Mouse (Mus musculus) megakaryocyte, embryonic 14.5 days (primary cell): ENCODE measurements around the gene Kcnma1.

Experiments
- FLI1 ChIP-seq: IDR thresholded peaks from 2 replicates; pipeline ENCODE4 v1.6.1; 2012; ENCODE audit warnings: low read length, inconsistent platforms, mixed read lengths
- GATA1 ChIP-seq: IDR thresholded peaks from 3 replicates; pipeline ENCODE4 v1.6.1; 2012; ENCODE audit warnings: mixed read lengths, low read length, inconsistent platforms, borderline replicate concordance

- TF ChIP-seq GATA1 (no peak), FLI1 (no peak)
Observed at GRCm38 (mm10) chr14:23640665-23641064, 373.6 kb downstream of the Kcnma1 start.
